Mouse (Mus musculus) mouse trophoblast stem cell (cell line): Measurements from ENCODE around the gene Adamts13.

Experiments used
- in situ Hi-C, 2 experiments: fragments of 300-500 bp; cut with MseI, MboI; formaldehyde crosslinking; loops; 2 replicates in 1 of 2; 3 replicates in 1 of 2; pipeline ENCODE4 v1.15.1; 2025

Gene Adamts13

GRCm38 (mm10) chr2:26973116-26973515 is at the start of gene Adamts13:
TSS of gene Adamts13 (plus strand) at chr2:26973416.
- in situ Hi-C loops, result no loop called here

DNA sequence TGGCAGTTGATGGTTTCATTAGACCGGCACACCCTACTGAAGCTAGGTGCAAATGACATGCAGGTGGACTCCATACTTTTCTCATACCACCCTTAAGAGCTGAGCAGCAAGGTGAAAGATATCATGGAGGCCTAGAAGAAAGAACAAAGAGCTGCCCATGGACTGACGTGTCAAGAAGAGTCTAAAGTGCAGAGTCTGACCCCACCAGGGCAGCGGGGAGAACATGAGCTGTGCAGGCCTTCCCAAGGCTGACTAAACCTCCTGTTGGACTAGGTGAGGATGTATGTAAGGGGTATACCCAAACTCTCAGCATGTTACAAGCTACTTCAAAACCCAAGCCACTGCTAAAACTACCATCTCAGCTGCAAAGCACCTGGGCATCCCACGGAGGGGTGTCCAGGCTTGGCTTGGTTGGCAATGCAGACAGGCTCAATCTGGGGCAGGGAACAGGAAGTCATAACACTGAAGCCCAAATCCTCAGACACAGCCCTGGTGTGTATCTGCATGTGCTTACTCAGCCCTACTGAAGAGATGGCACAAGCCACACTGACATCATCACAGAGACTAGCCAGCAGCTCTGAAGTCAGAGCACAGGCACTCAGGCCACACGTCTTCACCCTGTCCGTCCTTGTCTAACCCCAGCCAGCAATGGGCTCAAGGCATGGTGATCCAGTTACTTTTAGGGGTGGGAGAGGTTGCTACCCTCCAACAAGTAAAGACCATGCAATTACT is 45.3 kb upstream of the Adamts13 start:
- in situ Hi-C loops, result loop anchor here in 1 of 2 experiments (5.0 kb wide), 1 partner anchor 104 kb away; no protein-coding TSS in a partner anchor

DNA sequence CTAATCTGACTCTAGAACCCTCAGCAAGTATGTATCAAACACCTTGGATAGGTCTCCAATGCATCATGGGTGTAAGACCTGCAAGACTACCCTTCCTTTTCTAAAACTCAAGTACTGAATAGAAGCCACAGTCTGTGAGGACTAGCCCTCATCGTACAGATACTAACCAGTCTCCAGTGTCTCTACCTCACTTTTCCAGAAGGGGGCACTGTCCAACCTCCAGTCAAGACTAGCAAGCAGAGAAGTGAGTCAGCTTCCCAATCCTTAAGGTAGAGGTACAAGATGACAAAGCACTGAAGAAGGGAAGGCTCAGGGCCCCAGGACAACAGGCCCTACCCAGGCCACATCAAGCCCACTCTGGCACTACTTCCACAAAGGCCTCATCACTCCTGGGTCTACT is 42.8 kb upstream of the Adamts13 start:
- in situ Hi-C loops, result no loop called here

- in situ Hi-C loops, result no loop called here
These were observed 40.5 kb upstream of the Adamts13 start for GRCm38 (mm10) chr2:26932473-26933303.

- in situ Hi-C loops, result no loop called here
These were observed 39.7 kb upstream of the Adamts13 start, which contains the start of the genes Surf4 and Stkld1 for GRCm38 (mm10) chr2:26933304-26934055. TSS of gene Surf4 (minus strand) at chr2:26933928. TSS of gene Stkld1 (plus strand) at chr2:26934047.

DNA sequence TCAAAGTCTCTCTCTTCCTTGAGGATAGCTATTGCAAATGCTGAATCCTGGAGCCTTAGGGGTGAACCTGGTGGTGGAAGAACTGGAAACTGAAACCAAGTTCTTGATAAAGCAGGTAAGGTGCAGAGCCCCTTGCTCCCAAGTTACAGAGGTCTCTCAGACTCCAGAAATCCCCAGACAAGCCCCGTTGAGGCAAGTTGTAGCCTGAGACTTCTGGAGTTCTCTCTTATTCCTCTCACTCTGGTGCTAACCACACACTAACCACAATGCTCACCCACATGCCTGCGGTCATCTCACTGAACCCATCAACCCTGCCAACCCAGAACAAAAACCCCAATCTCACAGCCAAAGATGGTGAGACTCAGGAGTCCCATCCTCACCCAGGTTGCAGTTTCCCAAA is 37.9 kb upstream of the Adamts13 start:
- in situ Hi-C loops, result no loop called here

DNA sequence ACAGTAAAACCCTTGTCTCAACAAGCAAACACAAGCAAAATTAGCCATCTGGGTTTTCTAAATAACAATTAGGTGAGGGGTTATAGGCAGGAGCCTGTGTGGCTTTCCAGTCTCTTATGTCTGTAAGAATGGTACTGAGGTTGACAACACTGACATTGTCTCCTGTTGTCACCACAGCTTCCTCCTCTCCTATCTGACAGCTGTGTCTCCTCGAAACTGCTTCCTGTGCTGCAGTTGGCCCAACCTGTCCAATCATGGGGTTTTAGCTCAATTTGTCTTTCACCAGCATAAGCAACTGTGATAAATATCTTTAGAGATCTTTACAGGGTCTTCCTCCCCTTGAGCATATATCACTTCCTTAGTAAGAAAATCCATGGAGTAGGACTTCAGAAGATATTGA is 36.8 kb upstream of the Adamts13 start:
- in situ Hi-C loops, result no loop called here

- in situ Hi-C loops, result no loop called here
These were observed 31.7 kb upstream of the Adamts13 start for GRCm38 (mm10) chr2:26941539-26941938.

DNA sequence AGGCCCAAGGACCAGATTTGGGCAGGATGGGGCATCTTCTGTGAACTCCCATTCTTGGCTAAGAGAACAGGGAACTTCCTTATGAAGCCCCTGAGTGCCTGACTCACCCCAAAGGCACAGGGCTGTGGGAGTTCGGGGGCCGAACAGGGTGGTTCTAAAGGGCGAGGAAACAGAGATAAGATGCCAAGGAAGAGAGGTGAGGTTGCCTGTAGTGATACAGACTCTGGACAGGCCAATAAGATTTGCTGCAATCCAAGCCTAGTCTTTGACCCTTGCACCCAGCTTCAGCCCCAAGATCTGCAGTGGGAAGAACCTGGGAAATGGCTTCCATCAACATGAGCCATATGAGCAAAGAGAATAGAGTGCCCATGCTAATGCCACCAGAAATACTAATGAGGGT is 30.0 kb upstream of the Adamts13 start:
- in situ Hi-C loops, result no loop called here

GRCm38 (mm10) chr2:26950411-26950810 is 22.8 kb upstream of the Adamts13 start:
- in situ Hi-C loops, result no loop called here

DNA sequence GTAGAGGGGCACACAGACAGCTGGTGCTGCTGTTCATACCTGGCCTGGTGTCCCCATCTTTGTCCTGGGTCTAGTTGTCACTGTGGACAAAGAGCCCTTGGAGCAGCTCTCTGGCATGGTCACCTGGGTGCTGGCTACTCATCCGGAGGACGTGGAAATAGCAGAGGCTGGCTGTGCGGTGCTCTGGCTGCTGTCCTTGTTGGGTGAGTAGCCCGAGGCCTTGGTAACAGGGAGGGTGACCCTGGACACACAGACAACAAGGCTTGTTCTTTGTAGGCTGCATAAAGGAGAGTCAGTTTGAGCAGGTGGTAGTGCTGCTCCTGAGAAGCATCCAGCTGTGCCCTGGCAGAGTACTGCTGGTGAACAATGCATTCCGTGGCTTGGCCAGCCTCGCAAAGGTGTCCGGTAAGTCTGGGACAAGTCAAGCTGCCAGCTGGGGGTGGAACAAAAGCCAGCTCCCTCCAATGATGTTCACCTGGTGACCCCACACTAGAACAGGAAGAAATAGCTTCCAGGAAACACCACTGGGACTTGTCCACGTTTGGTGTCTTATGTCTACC is 21.8 kb upstream of the Adamts13 start:
- in situ Hi-C loops, result no loop called here

- in situ Hi-C loops, result no loop called here
These were observed 21.0 kb upstream of the Adamts13 start for GRCm38 (mm10) chr2:26952193-26952592.

- in situ Hi-C loops, result no loop called here
These were observed 20.4 kb upstream of the Adamts13 start for GRCm38 (mm10) chr2:26952866-26953265.

DNA sequence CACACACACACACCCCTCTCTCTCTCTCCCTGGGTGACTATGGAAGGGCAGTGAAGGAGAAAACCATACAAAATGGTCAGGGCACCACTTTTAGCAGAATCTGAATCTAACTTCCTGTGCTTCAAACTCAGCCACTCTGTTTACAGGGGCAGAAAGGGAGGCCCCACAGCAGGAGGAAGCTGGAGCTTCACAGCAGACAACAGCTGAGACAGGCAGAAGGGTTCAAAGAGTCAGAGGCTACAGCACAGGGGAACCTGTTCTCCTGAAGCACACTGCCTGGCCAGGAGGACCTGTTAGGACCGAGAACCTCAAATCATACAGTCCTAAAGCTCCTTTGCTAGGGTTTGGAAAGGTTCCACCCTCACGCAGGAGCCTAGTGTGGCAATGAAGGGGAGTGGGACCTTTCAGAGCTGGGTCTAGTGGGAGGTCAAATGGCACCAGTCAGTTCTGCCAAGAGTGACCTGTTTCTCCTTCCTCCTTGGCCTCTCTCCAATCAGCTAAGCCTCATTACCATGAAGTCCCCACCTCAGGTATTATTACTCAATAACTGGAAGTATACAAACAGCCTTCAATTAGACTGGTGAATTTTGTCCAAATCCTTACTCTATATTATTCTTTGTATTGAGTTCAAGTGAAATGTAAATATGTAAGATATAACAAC is 18.4 kb upstream of the Adamts13 start:
- in situ Hi-C loops, result no loop called here

DNA sequence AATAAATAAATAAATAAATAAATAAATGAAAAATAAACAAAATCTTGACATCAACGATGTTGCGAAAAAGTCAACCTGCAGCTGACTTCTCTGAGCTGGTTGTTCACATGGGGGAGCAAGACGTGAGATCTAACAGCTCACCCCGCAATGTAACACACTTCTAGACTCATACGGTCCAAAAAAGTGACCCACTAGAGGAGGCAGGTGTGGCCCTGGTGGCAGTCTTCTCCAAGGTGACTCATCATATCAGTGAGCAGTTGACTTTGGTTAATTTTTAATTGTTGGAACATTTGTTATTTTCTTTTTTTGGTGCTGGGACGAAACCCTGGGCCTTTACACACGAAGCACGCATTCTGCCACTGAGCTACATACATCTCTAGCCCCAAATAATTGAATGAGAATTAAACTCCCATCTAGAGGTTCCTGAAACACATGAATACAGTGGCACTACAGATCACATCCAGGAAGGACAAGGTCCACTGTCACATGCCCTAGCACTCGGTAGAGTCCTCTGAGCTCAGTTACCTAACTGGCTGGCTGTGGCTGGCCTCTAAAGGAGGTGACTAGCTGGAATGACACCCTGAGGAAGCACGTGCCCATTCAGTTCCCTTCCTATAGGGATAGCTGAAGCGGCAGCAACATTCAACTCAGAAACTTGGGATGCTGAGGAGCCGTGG is 16.3 kb upstream of the Adamts13 start:
- in situ Hi-C loops, result no loop called here

DNA sequence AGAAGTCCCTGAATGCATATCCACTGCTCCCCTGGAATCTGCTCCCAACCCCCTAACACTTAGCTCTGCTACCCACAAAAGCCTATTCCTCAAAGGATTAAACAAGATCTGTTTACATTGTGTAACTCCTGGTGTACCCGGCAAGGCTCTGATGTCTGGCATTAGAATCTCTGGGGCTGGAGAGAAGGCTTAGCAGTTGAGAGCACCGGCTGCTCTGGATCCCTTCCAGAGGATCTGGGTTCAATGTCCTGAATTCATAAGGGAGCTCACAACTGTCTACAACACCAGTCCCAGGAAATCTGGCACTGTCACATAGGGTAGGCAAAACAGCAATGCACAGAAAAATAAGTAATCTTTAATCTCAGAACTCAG is 15.7 kb upstream of the Adamts13 start:
- in situ Hi-C loops, result no loop called here

GRCm38 (mm10) chr2:26960756-26961155 is 12.5 kb upstream of the Adamts13 start:
- in situ Hi-C loops, result no loop called here

DNA sequence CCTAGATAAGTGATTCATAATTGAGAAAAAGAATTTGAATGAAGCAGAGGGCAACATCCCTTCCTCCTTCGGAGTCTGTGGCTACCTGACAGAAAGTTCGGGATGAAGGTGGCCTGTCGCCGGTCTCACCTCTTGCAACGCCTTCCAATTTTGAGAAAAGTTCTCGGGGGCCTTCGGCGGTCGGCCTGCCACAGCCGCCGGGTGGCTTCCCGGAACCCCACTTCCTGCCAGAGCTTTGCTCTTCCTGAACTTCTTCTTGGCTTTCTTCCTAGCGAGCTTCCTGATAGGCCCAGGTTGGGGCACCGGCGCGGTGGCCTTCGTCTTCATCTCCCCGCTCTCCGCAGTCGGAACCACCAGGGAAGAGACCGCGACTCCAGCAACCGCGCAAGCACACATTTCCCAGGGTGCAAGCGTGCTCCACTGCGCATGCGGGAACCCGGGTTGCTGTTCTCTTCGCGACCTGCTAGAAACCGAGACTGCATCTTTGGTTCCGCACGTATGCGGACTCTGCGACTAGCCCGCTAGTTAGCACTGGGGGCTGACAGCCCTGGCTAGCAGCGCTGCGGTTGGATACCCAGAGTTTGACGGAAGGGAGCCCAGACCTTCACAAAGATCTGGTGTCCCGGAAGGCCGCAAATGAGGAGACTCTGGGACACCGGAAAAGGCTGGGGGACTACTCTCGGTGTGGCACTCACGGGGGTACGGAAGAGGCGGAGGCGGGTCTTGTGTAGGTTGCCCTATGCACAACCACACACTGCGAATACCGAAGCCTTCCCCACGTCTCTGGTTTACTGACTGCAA is 9.1 kb upstream of the Adamts13 start, which contains the start of gene Rexo4:
Gene Rexo4, minus strand, starts transcription at position 464 of the 801 bp plus-strand sequence.
- in situ Hi-C loops, result no loop called here

DNA sequence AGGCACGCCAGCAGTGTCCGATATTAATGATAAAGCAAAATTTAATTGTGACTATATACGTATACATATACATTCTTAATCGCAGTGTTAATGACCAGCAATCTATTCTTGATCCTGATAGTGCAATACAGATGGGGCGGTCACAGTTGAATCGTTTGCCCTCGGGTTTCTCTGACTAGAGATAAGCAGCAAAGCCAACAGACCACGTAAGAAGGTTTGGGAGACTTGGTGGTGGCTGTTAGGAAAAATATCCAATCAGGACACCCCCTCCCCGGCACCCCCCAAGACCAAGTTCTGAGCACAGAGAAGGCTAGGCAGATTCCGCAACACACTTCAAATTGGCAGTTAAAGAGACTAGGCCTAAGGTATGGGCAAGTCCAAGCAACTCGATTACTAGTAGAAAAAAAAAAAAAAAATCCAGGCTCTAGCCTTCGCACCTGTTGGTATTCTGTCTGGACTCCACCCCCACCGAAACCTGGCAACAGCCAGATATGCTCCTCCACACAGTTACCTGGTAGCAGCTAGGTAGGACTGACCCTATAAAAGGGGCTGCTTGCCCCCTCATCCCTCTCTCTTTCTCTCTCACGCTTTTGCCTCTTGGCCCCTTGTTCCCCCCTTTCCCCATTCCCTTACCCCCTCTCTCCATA is 8.4 kb upstream of the Adamts13 start:
- in situ Hi-C loops, result no loop called here
